Mouse (Mus musculus): ENCODE results near the gene Kl.

DNA sequence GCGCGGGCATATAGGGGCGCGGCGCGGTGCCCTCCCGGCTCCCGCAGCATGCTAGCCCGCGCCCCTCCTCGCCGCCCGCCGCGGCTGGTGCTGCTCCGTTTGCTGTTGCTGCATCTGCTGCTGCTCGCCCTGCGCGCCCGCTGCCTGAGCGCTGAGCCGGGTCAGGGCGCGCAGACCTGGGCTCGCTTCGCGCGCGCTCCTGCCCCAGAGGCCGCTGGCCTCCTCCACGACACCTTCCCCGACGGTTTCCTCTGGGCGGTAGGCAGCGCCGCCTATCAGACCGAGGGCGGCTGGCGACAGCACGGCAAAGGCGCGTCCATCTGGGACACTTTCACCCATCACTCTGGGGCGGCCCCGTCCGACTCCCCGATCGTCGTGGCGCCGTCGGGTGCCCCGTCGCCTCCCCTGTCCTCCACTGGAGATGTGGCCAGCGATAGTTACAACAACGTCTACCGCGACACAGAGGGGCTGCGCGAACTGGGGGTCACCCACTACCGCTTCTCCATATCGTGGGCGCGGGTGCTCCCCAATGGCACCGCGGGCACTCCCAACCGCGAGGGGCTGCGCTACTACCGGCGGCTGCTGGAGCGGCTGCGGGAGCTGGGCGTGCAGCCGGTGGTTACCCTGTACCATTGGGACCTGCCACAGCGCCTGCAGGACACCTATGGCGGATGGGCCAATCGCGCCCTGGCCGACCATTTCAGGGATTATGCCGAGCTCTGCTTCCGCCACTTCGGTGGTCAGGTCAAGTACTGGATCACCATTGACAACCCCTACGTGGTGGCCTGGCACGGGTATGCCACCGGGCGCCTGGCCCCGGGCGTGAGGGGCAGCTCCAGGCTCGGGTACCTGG, 488 bp downstream of the Kl start:
- TF ChIP-seq CTCF (IDR thresholded peaks at IDR 0.05; ENCODE audit: insufficient read depth, low read depth, low read length), result no peak
- TF ChIP-seq POLR2A (IDR thresholded peaks at IDR 0.05; ENCODE audit: insufficient read depth, low read depth, low read length), result no peak

Measured in olfactory bulb, adult 2 months (tissue).